Mouse (Mus musculus): ENCODE data around the gene Map2. TPM values are rescaled to one million over a fixed set of nuclear protein-coding genes. Genes with fewer than 3 reads are reported as not detected.

The Map2 gene
- 1 to 10 TPM; 5.5 to 5.8 TPM for total RNA-seq (2021)

GRCm38 (mm10) chr1:66175041-66175665, at the start of gene Map2:
Map2 (plus strand) TSS chr1:66175273.
- intact Hi-C loops (cut with DNase I) = no loop called here

GRCm38 (mm10) chr1:66133014-66133413, 42.1 kb upstream of the Map2 start:
- no peak for DNase-seq
- intact Hi-C loops (cut with DNase I) = no loop called here

More at GRCm38 (mm10) chr1:66175041-66175665, at the start of gene Map2:
- DNase-seq = peak; percentile 72 to 81

GRCm38 (mm10) chr1:66135324-66135723, 39.7 kb upstream of the Map2 start:
- intact Hi-C loops (cut with DNase I) = no loop called here
- DNase-seq = no peak

- intact Hi-C loops (cut with DNase I) = no loop called here
- no peak for DNase-seq
Measured at GRCm38 (mm10) chr1:66140686-66141085, 34.4 kb upstream of the Map2 start.

- DNase-seq = no peak
- intact Hi-C loops (cut with DNase I) = no loop called here
Measured at GRCm38 (mm10) chr1:66145180-66145579, 29.9 kb upstream of the Map2 start.

- intact Hi-C loops (cut with DNase I) = no loop called here
- no peak for DNase-seq
Measured at GRCm38 (mm10) chr1:66148825-66149514, 26.1 kb upstream of the Map2 start.

GRCm38 (mm10) chr1:66150806-66151205, 24.3 kb upstream of the Map2 start:
- no peak for DNase-seq
- intact Hi-C loops (cut with DNase I) = no loop called here

- no peak for DNase-seq
- intact Hi-C loops (cut with DNase I) = no loop called here
Measured at GRCm38 (mm10) chr1:66157135-66157534, 17.9 kb upstream of the Map2 start.

- intact Hi-C loops (cut with DNase I) = no loop called here
- DNase-seq = no peak
Measured at GRCm38 (mm10) chr1:66157589-66157988, 17.5 kb upstream of the Map2 start.

GRCm38 (mm10) chr1:66164648-66165047, 10.4 kb upstream of the Map2 start:
- intact Hi-C loops (cut with DNase I) = no loop called here
- DNase-seq = no peak

- intact Hi-C loops (cut with DNase I) = no loop called here
- peak; percentile 6 to 13 for DNase-seq
Measured at GRCm38 (mm10) chr1:66168722-66169121, 6.4 kb upstream of the Map2 start.

GRCm38 (mm10) chr1:66172127-66172526, 2.9 kb upstream of the Map2 start:
- DNase-seq = no peak
- intact Hi-C loops (cut with DNase I) = no loop called here

- intact Hi-C loops (cut with DNase I) = no loop called here
- no peak for DNase-seq
Measured at GRCm38 (mm10) chr1:66173630-66174029, 1.4 kb upstream of the Map2 start.

GRCm38 (mm10) chr1:66176012-66176837, 1.2 kb downstream of the Map2 start:
- no peak for DNase-seq
- intact Hi-C loops (cut with DNase I) = no loop called here

- DNase-seq = no peak
Measured at GRCm38 (mm10) chr1:66176838-66177105, 1.7 kb downstream of the Map2 start.

GRCm38 (mm10) chr1:66177489-66178170, 2.6 kb downstream of the Map2 start:
- intact Hi-C loops (cut with DNase I) = no loop called here
- DNase-seq = no peak

More at GRCm38 (mm10) chr1:66176838-66177105, 1.7 kb downstream of the Map2 start:
- intact Hi-C loops (cut with DNase I) = no loop called here

GRCm38 (mm10) chr1:66187016-66187681, 12.1 kb downstream of the Map2 start:
- no peak for DNase-seq
- intact Hi-C loops (cut with DNase I) = no loop called here

- DNase-seq = no peak
- intact Hi-C loops (cut with DNase I) = no loop called here
Measured at GRCm38 (mm10) chr1:66192401-66192800, 17.3 kb downstream of the Map2 start.

- intact Hi-C loops (cut with DNase I) = no loop called here
- no peak for DNase-seq
Measured at GRCm38 (mm10) chr1:66192891-66193290, 17.8 kb downstream of the Map2 start.

GRCm38 (mm10) chr1:66195040-66195726, 20.1 kb downstream of the Map2 start:
- intact Hi-C loops (cut with DNase I) = no loop called here
- no peak for DNase-seq

Measured in heart, postnatal 10 days (tissue).